Mouse (Mus musculus) embryonic facial prominence, embryonic 10.5 days (tissue): ENCODE measurements at regions not wholly inside any gene's neighbourhood (a gene's known extent, or its start where the extent isn't known, plus 50 kb on each side); places are given as distances from the start of the nearest gene placed in this dataset.

Experiments
- DNase-seq: peaks from one replicate; pipeline ENCODE4 v3.0.0-alpha.2; 2017; ENCODE audit warnings: low spot score
- H3K27ac ChIP-seq: fragments of 300-500 bp; sonication (generic); replicated peaks from 2 replicates; pipeline ENCODE4 v1.5.1; 2016; ENCODE audit warnings: mild to moderate bottlenecking
- H3K27me3 ChIP-seq: fragments of 300-500 bp; sonication (generic); replicated peaks from 2 replicates; pipeline ENCODE4 v1.6.1; 2016; ENCODE audit warnings: low read depth, mild to moderate bottlenecking; ENCODE audit not compliant: poor library complexity, severe bottlenecking
- H3K36me3 ChIP-seq: fragments of 300-500 bp; sonication (generic); replicated peaks from 2 replicates; pipeline ENCODE4 v1.6.1; 2016; ENCODE audit warnings: mild to moderate bottlenecking, moderate library complexity
- H3K4me1 ChIP-seq: fragments of 300-500 bp; sonication (generic); 2 replicates; pipeline ENCODE4 v1.6.1; 2016
- H3K4me3 ChIP-seq: fragments of 300-500 bp; sonication (generic); 2 replicates; pipeline ENCODE4 v1.5.1; 2016; ENCODE audit warnings: mild to moderate bottlenecking, moderate library complexity
- H3K9me3 ChIP-seq: fragments of 300-500 bp; sonication (generic); 2 replicates; pipeline ENCODE4 v1.6.1; 2016; ENCODE audit warnings: mild to moderate bottlenecking
- WGBS: fragments of 180-500 bp; shearing (Covaris S2); methylation state at CpG from one replicate; pipeline ENCODE4 v1.1.7; 2016; 5-methylcytosine and 5-hydroxymethylcytosine counted together

- H3K4me3 ChIP-seq, result no peak overlapping the region
- H3K9me3 ChIP-seq, result no peaks in the 10 kb centered on the region
- 86% methylated on average over 3 of the region's 3 CpGs for WGBS
- no peak for DNase-seq
- no peaks in the 10 kb centered on the region for H3K4me1 ChIP-seq
- H3K36me3 ChIP-seq, result no peaks in the 10 kb centered on the region
- no peak overlapping the region for H3K27ac ChIP-seq
- H3K27me3 ChIP-seq, result peaks cover 90% of the 10 kb centered on the region
Observed at GRCm38 (mm10) chrX:135060184-135060583, 51.2 kb upstream of the Zmat1 start.

- no peak overlapping the region for H3K27ac ChIP-seq
- DNase-seq, result no peak
- no peak overlapping the region for H3K4me3 ChIP-seq
- H3K9me3 ChIP-seq, result no peaks in the 10 kb centered on the region
- no peaks in the 10 kb centered on the region for H3K4me1 ChIP-seq
- no peaks in the 10 kb centered on the region for H3K36me3 ChIP-seq
- H3K27me3 ChIP-seq, result peaks cover 85% of the 10 kb centered on the region
- WGBS, result 61% methylated on average over 3 of the region's 3 CpGs
Observed at GRCm38 (mm10) chrX:135058949-135059348, 49.9 kb upstream of the Zmat1 start.
